15 mouse cellular contexts compared by ENCODE assay signal in genomic region chr13:92649111-92649510, GRCm38 (mm10).
"Had no signal": no experiment of that assay in that cellular context is flagged by ENCODE, and none has a peak within 500 bp of the region (broad histone marks: within the 10 kb centered on the region; RNA-seq: fewer than 3 reads in every experiment).

No protein-coding gene starts in this region.

- H3K27ac ChIP-seq: liver, embryonic 14.5 days; midbrain, embryonic 12.5 days; neural tube, embryonic 12.5 days; stomach, embryonic 15.5 days; stomach, postnatal 0 days had no signal

- DNase-seq: lung, adult 18-20 months; lung, embryonic 14.5 days; lung, postnatal 10 days; lung, postnatal 4 days; midbrain, embryonic 14.5 days; right cerebral cortex, postnatal 14 days; thymus, adult 2 months; thymus, postnatal 25 days; thymus, postnatal 4 days had no signal

- H3K9me3 ChIP-seq: megakaryocyte, embryonic 14.5 days; midbrain, embryonic 12.5 days; neural tube, embryonic 12.5 days; stomach, embryonic 15.5 days had no signal

- H3K4me3 ChIP-seq: megakaryocyte, embryonic 14.5 days; midbrain, embryonic 12.5 days; neural tube, embryonic 12.5 days; stomach, embryonic 15.5 days had no signal

- H3K36me3 ChIP-seq: midbrain, embryonic 12.5 days; neural tube, embryonic 12.5 days; stomach, embryonic 15.5 days had no signal

- H3K9ac ChIP-seq: liver, embryonic 14.5 days; lung, embryonic 14.5 days; midbrain, embryonic 12.5 days; neural tube, embryonic 12.5 days; stomach, embryonic 15.5 days had no signal

- H3K4me1 ChIP-seq: midbrain, embryonic 12.5 days had no signal

- H3K4me2 ChIP-seq: lung, embryonic 14.5 days; midbrain, embryonic 12.5 days; neural tube, embryonic 12.5 days; stomach, embryonic 15.5 days had no signal

- H3K27me3 ChIP-seq: megakaryocyte, embryonic 14.5 days; midbrain, embryonic 12.5 days; neural tube, embryonic 12.5 days; stomach, embryonic 15.5 days had no signal
